Mouse (Mus musculus) bone marrow, adult 2 months (tissue): ENCODE data around the gene Cbr2. TPM values are rescaled to one million over a fixed set of nuclear protein-coding genes. Genes with fewer than 3 reads are reported as not detected.

Experiments used
- H3K27ac ChIP-seq: fragments of 200-500 bp; 2 replicates; pipeline ENCODE4 v1.5.1; 2012; ENCODE audit warnings: low read depth, mild to moderate bottlenecking, control low read depth, inconsistent platforms, low read length; ENCODE audit not compliant: control insufficient read depth, poor library complexity, insufficient read depth
- H3K4me1 ChIP-seq: fragments of 200-500 bp; 2 replicates; pipeline ENCODE4 v1.6.1; 2011; ENCODE audit warnings: low read length; ENCODE audit not compliant: control insufficient read depth, insufficient read depth
- H3K4me3 ChIP-seq: fragments of 200-500 bp; replicated peaks from 2 replicates; pipeline ENCODE3; 2011; ENCODE audit warnings: mild to moderate bottlenecking, low read depth, low read length, control low read depth; ENCODE audit not compliant: control insufficient read depth
- CTCF ChIP-seq: fragments of 200-500 bp; IDR thresholded peaks from 2 replicates; pipeline ENCODE4 v1.5.1; 2011; ENCODE audit warnings: low read length, control low read depth; ENCODE audit not compliant: control insufficient read depth, insufficient read depth
- POLR2A ChIP-seq: fragments of 200-500 bp; IDR thresholded peaks from 2 replicates; pipeline ENCODE4 v1.6.1; 2011; ENCODE audit warnings: low read depth, mild to moderate bottlenecking, control low read depth, low read length, borderline replicate concordance; ENCODE audit not compliant: control insufficient read depth
- WGBS: fragments of 180-500 bp; shearing (Covaris S2); methylation state at CpG from one replicate; pipeline ENCODE4 v1.1.7; 2018; 5-methylcytosine and 5-hydroxymethylcytosine counted together
- polyA plus RNA-seq: library from polyadenylated mRNA; stranded (reverse); fragments of >200 nt; gene quantifications from 2 replicates; pipeline ENCODE4 v1.2.4, GENCODE M21; 2011; ENCODE audit warnings: low replicate concordance; ENCODE audit not compliant: missing spikeins, insufficient read depth, insufficient read length

Cbr2 gene
- polyA plus RNA-seq, 1 experiment, result 3.8 TPM

DNA sequence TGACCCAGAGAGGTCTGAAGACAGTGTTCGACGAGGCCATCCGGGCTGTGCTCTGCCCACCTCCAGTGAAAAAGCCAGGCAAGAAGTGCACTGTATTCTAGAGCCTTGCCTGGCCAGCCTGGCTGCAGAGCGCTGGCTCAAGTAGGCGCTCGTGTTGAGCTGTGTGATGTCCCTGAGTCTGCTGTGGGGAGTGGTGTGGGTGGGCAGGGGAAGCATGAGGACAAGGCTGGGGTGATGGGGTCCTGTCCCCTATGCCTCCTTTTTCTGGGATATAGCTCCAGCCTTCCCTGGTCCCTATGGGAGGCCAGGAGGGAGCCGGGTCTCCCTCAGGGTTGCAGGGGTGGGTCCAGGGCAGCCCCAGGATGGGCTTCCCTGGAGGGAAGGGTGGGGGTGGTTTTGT is 8.4 kb downstream of the Cbr2 start:
- no peaks in the 10 kb centered on the region; the same call in 1 of the 2 replicates for H3K4me1 ChIP-seq
- no peak for TF ChIP-seq POLR2A
- TF ChIP-seq CTCF, result no peak
- no peak overlapping the region for H3K27ac ChIP-seq
- 90% methylated on average over 7 of the region's 7 CpGs for WGBS
- H3K4me3 ChIP-seq, result no peak overlapping the region

DNA sequence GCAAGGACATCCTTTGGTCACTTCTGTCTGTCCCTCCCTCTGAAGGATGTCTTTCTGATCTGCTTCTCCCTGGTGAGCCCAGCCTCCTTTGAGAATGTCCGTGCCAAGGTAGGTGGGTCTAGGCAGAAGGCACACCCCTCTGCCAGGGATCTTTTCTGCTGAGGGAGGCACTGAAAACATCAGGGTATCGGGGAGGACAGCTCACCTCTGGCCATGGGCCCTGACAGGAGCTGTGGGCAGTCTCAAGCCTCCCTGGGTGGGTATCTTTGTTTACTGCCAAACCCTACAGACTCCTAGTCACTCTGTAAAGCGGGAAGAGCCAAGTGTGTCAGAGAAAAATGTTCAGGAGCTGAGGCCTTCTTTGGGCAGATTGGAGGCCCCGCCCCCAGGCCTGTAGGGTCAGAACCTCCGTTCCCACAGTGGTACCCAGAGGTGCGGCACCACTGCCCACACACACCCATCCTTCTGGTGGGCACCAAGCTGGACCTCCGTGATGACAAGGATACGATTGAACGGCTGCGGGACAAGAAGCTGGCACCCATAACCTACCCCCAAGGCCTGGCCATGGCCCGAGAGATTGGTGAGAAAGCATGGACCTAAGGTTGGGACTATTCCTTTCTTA is 9.0 kb downstream of the Cbr2 start:
- TF ChIP-seq POLR2A (no peak), CTCF (no peak)
- no peak overlapping the region for H3K4me3 ChIP-seq
- H3K27ac ChIP-seq, result no peak overlapping the region
- no peaks in the 10 kb centered on the region; the same call in 1 of the 2 replicates for H3K4me1 ChIP-seq
- 80% methylated on average over 11 of the region's 11 CpGs for WGBS

DNA sequence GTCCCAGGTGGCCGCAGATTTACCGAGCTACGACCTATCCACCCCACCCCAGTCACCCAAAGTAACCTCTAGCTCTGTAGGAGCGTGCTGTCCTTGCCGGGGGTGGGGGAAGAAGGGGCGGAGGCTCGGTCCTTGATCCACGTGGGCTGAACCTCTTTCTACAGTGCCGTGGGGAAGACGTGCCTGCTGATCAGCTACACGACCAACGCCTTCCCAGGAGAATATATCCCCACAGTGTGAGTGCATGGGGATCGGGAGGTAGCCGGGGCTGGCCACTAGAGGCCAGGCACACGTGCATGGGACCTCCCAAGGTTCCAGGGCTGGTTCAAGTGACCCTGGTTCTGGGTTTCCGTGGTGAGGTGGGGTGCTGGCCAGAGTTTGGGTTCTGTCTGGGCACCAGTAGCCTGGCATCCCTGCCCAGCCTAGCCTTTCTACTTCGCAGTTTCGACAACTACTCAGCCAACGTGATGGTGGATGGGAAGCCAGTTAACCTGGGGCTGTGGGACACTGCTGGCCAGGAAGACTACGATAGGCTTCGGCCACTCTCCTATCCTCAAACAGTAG is 9.8 kb downstream of the Cbr2 start:
- 18% methylated on average over 21 of the region's 21 CpGs for WGBS
- no peak overlapping the region for H3K4me3 ChIP-seq
- no peak overlapping the region for H3K27ac ChIP-seq
- TF ChIP-seq CTCF, result no peak
- TF ChIP-seq POLR2A, result no peak
- H3K4me1 ChIP-seq, result no peaks in the 10 kb centered on the region; the same call in 1 of the 2 replicates

DNA sequence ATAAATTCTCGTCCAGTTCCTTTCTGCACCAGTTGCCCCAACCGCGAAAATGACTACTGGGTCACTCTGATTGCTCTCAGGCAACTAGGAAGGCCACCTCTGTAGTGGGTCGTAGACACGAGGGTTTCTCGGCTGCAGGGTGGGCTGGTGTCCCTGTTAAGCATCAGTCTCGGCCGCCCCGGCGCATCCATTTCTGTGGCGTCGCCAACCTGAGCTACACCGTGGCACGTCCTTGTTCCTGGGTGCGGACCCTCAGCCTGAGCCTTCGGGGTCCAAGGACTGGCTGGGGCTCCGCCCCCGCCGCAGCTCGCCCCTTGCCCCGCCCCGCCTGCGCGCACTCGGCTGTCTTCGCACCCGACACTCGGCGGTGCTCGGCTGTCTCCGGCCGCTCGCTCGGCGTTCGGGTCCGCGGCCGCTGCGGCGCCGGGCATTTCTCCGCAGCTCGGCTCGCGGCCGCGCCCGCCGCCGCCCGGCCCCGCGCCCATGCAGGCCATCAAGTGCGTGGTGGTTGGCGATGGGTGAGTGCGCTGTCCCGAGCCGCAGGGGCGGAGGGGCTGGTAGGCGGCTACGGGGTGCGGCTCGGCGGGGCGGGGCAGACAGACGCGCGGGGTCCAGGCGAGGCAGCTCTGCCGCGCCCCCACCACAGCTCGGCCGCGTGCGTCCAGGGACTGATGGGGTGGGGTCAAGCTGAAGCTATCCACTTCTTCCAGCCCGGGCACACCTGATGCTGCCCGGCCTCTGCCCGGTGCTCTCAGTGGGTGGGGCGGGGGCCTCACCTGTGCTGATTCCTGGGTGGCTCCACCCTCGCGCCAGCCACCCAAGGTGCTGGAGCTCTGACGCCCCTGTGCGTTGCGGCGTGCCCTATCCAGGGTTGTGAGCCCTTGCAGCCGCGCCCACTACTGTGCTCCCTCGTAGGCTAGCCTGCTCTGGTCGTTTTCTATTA is 10.5 kb downstream of the Cbr2 start, which contains the start of gene Rac3:
TSS of gene Rac3 (plus strand) at position 347 of the 943 bp plus-strand sequence.
- TF ChIP-seq POLR2A (0 out of 2 replicates have a peak, but pooled peaks have one; percentile 18), CTCF (no peak)
- Histone ChIP-seq H3K4me1 (no peaks in the 10 kb centered on the region), H3K27ac (no peak within 1 kb of the TSS), H3K4me3 (no peak within 1 kb of the TSS)
- under 1% methylated on average over 90 of the region's 90 CpGs for WGBS

DNA sequence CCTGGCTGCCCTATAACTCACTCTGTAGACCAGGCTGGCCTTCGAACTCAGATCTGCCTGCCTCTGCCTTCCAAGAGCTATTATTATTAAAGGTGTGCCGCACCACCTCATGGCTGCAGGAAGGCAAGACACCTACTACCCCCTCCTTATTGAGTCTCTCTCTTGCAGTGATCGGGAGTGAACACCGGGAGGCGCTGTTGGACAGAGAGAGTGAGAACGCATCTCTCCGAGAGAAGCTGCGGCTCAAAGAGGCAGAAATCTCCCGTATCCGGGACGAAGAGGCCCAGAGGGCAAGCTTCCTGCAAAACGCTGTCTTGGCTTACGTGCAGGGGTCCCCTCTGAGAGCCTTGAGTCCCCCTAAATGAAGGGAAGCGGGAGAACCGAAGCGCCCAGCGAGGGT is 11.5 kb downstream of the Cbr2 start:
- Histone ChIP-seq H3K27ac (no peak overlapping the region), H3K4me3 (no peak overlapping the region), H3K4me1 (no peaks in the 10 kb centered on the region)
- TF ChIP-seq CTCF (peak; percentile 97), POLR2A (no peak)
- WGBS, result 7% methylated on average over 17 of the region's 17 CpGs

DNA sequence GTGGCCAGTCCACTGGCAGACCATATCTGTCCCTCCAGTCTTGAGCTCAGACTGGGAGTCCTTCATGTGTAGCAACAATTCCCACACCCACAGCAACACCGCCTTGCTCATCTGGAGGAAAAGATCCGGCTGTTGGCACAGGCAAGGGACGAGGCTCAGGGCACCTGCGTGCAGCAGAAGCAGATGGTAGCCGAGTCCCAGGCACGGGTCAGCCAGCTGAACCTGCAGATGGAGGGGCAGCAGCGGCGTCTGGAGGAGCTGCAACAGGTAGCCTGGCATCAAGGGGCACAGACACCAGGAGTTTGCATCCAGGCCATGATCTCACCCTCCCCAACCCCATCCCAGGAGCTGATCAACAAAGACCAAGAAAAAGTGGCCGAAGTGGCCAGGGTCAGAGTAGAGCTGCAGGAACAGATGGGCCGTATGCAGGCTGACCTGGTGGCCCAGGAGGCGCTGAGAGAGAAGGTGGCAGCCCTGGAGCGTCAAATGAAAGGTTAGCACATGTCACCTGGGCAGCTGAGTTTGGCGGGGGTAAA is 12.0 kb downstream of the Cbr2 start:
- H3K4me3 ChIP-seq, result no peak overlapping the region
- 89% methylated on average over 13 of the region's 13 CpGs for WGBS
- no peaks in the 10 kb centered on the region for H3K4me1 ChIP-seq
- no peak overlapping the region for H3K27ac ChIP-seq
- TF ChIP-seq POLR2A (no peak), CTCF (no peak)

DNA sequence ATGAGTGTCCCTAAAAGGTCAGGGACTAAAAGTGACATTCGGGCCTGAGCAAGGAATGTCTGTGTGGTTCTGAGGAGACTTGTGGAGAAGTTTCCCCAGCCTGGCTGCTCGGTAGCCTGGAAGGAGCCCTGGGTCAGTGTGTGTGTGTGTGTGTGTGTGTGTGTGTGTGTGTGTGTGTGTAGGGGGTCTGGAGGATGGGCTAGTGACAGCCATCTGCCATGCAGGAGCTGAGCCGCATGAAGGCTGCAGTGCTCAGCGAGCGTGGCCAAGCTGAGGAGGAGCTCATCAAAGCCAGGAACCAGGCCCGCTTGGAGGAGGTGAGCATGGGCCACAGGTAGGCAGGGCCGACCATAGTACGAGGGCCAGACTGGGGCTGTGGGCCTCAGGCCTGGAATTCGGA is 12.7 kb downstream of the Cbr2 start:
- TF ChIP-seq POLR2A, result no peak
- TF ChIP-seq CTCF, result no peak
- H3K4me3 ChIP-seq, result no peak overlapping the region
- no peak overlapping the region for H3K27ac ChIP-seq
- H3K4me1 ChIP-seq, result no peaks in the 10 kb centered on the region
- 84% methylated on average over 9 of the region's 9 CpGs for WGBS

DNA sequence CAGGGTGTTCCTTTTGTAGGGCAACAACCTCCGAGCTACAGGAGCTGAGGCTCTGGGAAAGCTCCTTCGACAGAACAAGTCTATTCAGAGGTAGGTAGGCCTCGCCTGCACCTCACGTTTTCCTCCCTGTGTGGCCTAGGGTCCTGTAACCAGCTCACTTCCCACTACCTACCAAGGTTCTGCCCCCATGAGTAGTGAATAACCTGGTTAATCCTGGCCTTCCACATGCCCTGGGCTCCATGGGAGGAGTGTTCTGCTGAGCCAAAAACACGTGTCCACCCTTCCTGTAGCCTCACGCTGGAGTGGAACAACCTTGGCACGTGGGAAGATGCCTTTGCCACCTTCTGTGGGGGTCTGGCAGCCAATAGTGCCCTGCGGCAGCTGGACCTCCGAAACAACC is 16.8 kb downstream of the Cbr2 start:
- Histone ChIP-seq H3K4me1 (no peaks in the 10 kb centered on the region; the same call in 1 of the 2 replicates), H3K27ac (no peak overlapping the region), H3K4me3 (no peak overlapping the region)
- WGBS, result 85% methylated on average over 9 of the region's 9 CpGs
- TF ChIP-seq POLR2A (no peak), CTCF (no peak)
